Mouse (Mus musculus) C2C12 (cell line): ENCODE measurements around the gene Diras2.

Experiments
- CTCF ChIP-seq: IDR thresholded peaks from one replicate; pipeline ENCODE4 v1.5.1; 2011; ENCODE audit not compliant: control insufficient read depth, insufficient read depth, insufficient read length
- MAX ChIP-seq: IDR thresholded peaks from one replicate; pipeline ENCODE4 v1.6.1; 2011; ENCODE audit warnings: mild to moderate bottlenecking, control low read depth

DNA sequence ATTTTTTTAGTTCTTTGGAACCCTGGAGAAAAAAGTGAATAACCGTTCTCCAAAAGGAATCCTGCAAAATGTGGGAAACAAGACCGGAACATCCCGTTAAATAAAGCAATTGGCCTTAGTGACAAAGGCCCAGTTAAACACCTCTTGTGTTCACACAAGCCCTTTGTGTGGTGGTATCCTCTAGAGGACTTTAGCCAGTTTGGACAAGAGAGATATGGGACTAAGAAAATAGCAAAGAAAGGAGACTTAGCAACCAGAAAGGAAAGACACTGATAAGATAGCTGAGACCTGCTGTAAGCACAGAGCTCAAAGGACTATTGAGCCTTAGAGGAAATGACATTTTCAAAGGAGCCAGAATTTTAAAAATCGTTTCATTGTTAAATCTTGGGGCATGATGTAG is 47.0 kb downstream of the Diras2 start:
- TF ChIP-seq CTCF: no peak
- no peak for TF ChIP-seq MAX
